Mouse (Mus musculus) kidney, adult 9 months (tissue): ENCODE measurements around the gene Mrpl4.
"Not testable (repeated sequence)": the region's sequence is repeated elsewhere in the genome, so short reads cannot be mapped to it uniquely, and the experiment has no call there.

Source experiments
- DNase-seq: peaks from one replicate; pipeline ENCODE4 v3.0.0; 2022

Gene Mrpl4

DNA sequence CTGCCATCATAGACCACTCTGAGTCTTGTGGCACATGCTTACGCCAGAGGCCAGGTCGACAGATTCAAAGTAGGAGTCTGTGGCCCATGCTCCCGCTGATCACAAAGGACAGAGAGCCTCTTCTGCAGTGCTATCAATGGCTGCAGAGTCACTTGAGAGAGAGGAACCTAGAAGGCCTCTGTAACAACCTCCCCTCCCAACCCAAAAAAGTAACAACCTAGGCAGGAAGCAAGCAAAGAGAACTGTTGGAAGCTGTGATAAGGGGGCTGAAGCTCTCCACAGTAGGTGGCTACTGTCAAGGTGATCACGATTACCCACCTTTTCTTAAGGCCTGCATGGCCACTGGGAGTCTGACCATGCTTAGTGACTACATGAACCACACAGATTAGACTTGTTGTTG lies 41.0 kb downstream of the Mrpl4 start:
- no peak for DNase-seq

DNA sequence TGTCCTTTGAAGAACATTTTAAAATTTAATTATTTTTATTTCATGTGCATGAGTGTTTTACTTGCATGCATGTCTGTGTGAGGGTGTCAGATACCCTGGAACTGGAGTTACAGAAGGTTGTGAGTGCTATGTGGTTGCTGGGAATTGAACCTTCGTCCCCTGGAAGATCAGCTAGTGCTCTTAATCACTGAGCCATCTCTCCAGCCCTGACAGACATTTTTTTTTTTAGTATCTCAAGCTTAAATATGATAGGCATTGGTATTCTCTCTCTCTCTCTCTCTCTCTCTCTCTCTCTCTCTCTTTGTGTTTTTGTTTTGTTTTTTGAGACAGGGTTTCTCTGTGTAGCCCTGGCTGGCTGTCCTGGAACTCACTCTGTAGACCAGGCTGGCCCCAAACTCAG lies 42.2 kb downstream of the Mrpl4 start:
- DNase-seq, result not testable (repeated sequence)

DNA sequence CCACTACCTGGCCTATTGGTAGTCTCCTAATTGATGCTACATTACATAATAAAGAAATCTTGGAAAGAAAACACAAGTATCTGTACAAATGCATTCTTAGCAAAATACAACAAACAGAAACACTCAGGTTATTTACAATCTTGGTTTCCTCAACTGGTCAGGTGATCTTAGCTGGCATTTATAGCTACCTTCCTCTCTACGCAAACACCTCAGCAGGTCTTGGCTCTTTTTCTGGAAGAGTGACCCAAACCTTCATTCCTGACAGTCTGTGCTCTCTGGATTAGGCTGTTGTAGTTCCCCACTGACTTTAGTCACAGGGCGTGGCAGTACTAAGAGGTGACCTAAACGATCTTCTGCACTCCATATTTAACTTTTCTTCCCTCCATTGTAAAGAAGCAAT lies 42.7 kb downstream of the Mrpl4 start:
- no peak for DNase-seq

DNA sequence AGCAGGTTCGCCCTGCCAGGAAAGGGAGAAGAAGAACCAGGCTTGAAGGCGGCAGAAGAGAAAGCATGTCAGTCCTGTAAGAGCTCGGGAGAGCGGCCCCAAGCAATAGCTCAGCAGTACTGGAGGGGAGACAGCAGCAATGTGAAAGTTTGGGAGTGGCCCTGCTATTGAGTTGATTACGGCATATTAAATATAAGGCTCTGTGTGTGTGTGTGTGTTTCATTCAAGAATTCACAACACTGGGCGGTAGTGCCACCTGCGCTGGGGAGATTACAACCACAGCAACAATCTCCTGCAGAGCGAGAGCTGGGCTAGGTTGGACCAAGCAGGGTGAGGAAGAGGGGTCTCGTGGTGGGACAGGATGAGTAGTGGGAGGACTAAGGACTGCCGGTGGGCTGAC lies 49.0 kb downstream of the Mrpl4 start:
- no peak for DNase-seq
